Mouse (Mus musculus) gastrocnemius, adult 18-20 months (tissue): Measurements from ENCODE around the gene Gm11214. TPM values are rescaled to one million over a fixed set of nuclear protein-coding genes. Genes with fewer than 3 reads are reported as not detected.
A peak's percentile ranks its signal among the peaks of the same experiment; 100 is the strongest.

Experiments
- DNase-seq: peaks from one replicate; pipeline ENCODE4 v3.0.0; 2021; ENCODE audit warnings: low spot score
- long read RNA-seq, 2 experiments: library from polyadenylated mRNA; stranded (forward); transcript quantifications; one replicate each; pipeline ENCODE4 v2.0.0; 2021
- total RNA-seq, 2 experiments: library from RNA; stranded (reverse); gene quantifications; 2 replicates each; pipeline ENCODE4 v1.2.3; 2021

Gene Gm11214
- total RNA-seq = not detected
- long read RNA-seq, experiment 1 = 0 reads
- long read RNA-seq, experiment 2 = 0 reads

- no peak for DNase-seq
These were observed at the start of gene Gm11214 for GRCm38 (mm10) chr4:63663279-63663678. Gm11214 (minus strand) TSS chr4:63663379.

GRCm38 (mm10) chr4:63711886-63712285 is 48.7 kb upstream of the Gm11214 start:
- DNase-seq = no peak

GRCm38 (mm10) chr4:63710431-63711220 is 47.4 kb upstream of the Gm11214 start:
- no peak for DNase-seq

GRCm38 (mm10) chr4:63706279-63706971 is 43.2 kb upstream of the Gm11214 start:
- DNase-seq = no peak

GRCm38 (mm10) chr4:63704232-63704631 is 41.1 kb upstream of the Gm11214 start:
- no peak for DNase-seq

GRCm38 (mm10) chr4:63703686-63704085 is 40.5 kb upstream of the Gm11214 start:
- DNase-seq = no peak

- no peak for DNase-seq
These were observed 39.0 kb upstream of the Gm11214 start for GRCm38 (mm10) chr4:63702006-63702704.

- no peak for DNase-seq
These were observed 36.6 kb upstream of the Gm11214 start for GRCm38 (mm10) chr4:63699749-63700148.

GRCm38 (mm10) chr4:63696921-63697320 is 33.7 kb upstream of the Gm11214 start:
- no peak for DNase-seq

- no peak for DNase-seq
These were observed 29.2 kb upstream of the Gm11214 start for GRCm38 (mm10) chr4:63692351-63692750.

- DNase-seq = no peak
These were observed 24.2 kb upstream of the Gm11214 start for GRCm38 (mm10) chr4:63687429-63687828.

GRCm38 (mm10) chr4:63686157-63686556 is 23.0 kb upstream of the Gm11214 start:
- DNase-seq = peak; percentile 32

GRCm38 (mm10) chr4:63685253-63685525 is 22.0 kb upstream of the Gm11214 start:
- no peak for DNase-seq

- no peak for DNase-seq
These were observed 21.5 kb upstream of the Gm11214 start for GRCm38 (mm10) chr4:63684412-63685252.

- DNase-seq = no peak
These were observed 20.5 kb upstream of the Gm11214 start for GRCm38 (mm10) chr4:63683716-63684115.

- no peak for DNase-seq
These were observed 19.9 kb upstream of the Gm11214 start for GRCm38 (mm10) chr4:63683056-63683455.

- no peak for DNase-seq
These were observed 19.3 kb upstream of the Gm11214 start for GRCm38 (mm10) chr4:63682441-63682840.

GRCm38 (mm10) chr4:63681557-63681956 is 18.4 kb upstream of the Gm11214 start:
- no peak for DNase-seq

GRCm38 (mm10) chr4:63675128-63675527 is 11.9 kb upstream of the Gm11214 start:
- no peak for DNase-seq

- DNase-seq = no peak
These were observed 5.1 kb upstream of the Gm11214 start for GRCm38 (mm10) chr4:63668255-63668654.

- no peak for DNase-seq
These were observed 2.6 kb upstream of the Gm11214 start for GRCm38 (mm10) chr4:63665738-63666137.
